Mouse (Mus musculus) spleen, adult 2 months (tissue): Measurements from ENCODE around the gene Vmn2r26. TPM values are rescaled to one million over a fixed set of nuclear protein-coding genes. Genes with fewer than 3 reads are reported as not detected.
"Not testable (repeated sequence)": the region's sequence is repeated elsewhere in the genome, so short reads cannot be mapped to it uniquely, and the experiment has no call there.

Experiments
- DNase-seq, 2 experiments: peaks; one replicate each; pipeline versions ENCODE4 v3.0.0 to v3.0.0-alpha.2; 2012 to 2021; ENCODE audit warnings: low spot score in 2 of 2, low read depth in 1 of 2
- H3K27ac ChIP-seq: fragments of 200-500 bp; 2 replicates; pipeline ENCODE4 v1.5.1; 2012; ENCODE audit warnings: low read length, inconsistent platforms; ENCODE audit not compliant: insufficient read depth
- H3K27me3 ChIP-seq: fragments of 200-500 bp; 2 replicates; pipeline ENCODE4 v1.6.1; 2012; ENCODE audit warnings: mild to moderate bottlenecking, moderate library complexity, low read length, inconsistent platforms; ENCODE audit not compliant: control insufficient read depth, insufficient read depth
- H3K36me3 ChIP-seq: fragments of 200-500 bp; 2 replicates; pipeline ENCODE4 v1.6.1; 2012; ENCODE audit warnings: mild to moderate bottlenecking, low read length, inconsistent platforms; ENCODE audit not compliant: control insufficient read depth, insufficient read depth
- H3K4me1 ChIP-seq: fragments of 200-500 bp; 2 replicates; pipeline ENCODE4 v1.6.1; 2011; ENCODE audit warnings: inconsistent platforms; ENCODE audit not compliant: control insufficient read depth, insufficient read depth, insufficient read length
- H3K4me3 ChIP-seq: fragments of 200-500 bp; 2 replicates; pipeline ENCODE4 v1.5.1; 2011; ENCODE audit warnings: mild to moderate bottlenecking, inconsistent platforms; ENCODE audit not compliant: insufficient read depth, insufficient read length; ENCODE audit errors: extremely low read depth
- CTCF ChIP-seq: fragments of 200-500 bp; IDR thresholded peaks from 2 replicates; pipeline ENCODE4 v1.5.1; 2011; ENCODE audit warnings: mild to moderate bottlenecking, inconsistent platforms; ENCODE audit not compliant: insufficient read depth, insufficient read length, insufficient replicate concordance; ENCODE audit errors: extremely low read depth
- POLR2A ChIP-seq: fragments of 200-500 bp; IDR thresholded peaks from 2 replicates; pipeline ENCODE4 v1.6.1; 2011; ENCODE audit warnings: low read depth, low read length, inconsistent platforms
- WGBS: fragments of 180-500 bp; shearing (Covaris S2); methylation state at CpG from one replicate; pipeline ENCODE4 v1.1.7; 2018; 5-methylcytosine and 5-hydroxymethylcytosine counted together
- polyA plus RNA-seq: library from polyadenylated mRNA; depleted of rRNA; stranded (reverse); fragments of >200 nt; gene quantifications from 2 replicates; pipeline ENCODE4 v1.2.3, GENCODE M21; 2012; rRNA removed

Gene Vmn2r26
- not detected in 2 replicates for polyA plus RNA-seq

GRCm38 (mm10) chr6:124024268-124024667 is at the start of gene Vmn2r26:
Vmn2r26 (plus strand) TSS chr6:124024568.
- H3K4me1 ChIP-seq, H3K4me3 ChIP-seq, H3K36me3 ChIP-seq, H3K27me3 ChIP-seq, DNase-seq, H3K27ac ChIP-seq: not testable (repeated sequence)
- 86% methylated on average over 1 of the region's 1 CpGs for WGBS

DNA sequence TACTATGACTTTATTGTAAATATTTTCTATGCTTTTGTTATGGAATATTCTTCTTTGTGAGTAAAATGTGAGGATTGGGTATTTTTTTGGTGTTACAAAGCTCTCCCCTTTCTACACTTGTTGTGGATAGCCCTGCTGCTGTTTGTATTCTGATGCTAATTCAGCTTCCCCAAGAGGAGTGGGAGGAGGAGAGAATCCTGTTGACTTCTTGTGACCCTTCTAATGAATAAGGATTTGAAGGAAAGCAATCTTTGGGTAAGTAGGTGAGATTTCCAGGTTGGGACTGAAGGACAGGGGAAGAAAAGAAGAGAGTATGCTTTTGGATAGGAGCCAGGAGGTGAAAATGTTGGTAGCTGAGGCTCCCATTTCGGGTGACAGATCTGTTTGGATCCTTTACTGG is 3.5 kb upstream of the Vmn2r26 start:
- H3K36me3 ChIP-seq, result no peaks in the 10 kb centered on the region
- no peaks in the 10 kb centered on the region for H3K27me3 ChIP-seq
- no peaks in the 10 kb centered on the region for H3K4me1 ChIP-seq
- no peak for TF ChIP-seq POLR2A
- no peak for TF ChIP-seq CTCF
- no peak for DNase-seq
- H3K27ac ChIP-seq, result no peak overlapping the region
- no peak overlapping the region for H3K4me3 ChIP-seq
- WGBS, result 73% methylated on average over 1 of the region's 1 CpGs

DNA sequence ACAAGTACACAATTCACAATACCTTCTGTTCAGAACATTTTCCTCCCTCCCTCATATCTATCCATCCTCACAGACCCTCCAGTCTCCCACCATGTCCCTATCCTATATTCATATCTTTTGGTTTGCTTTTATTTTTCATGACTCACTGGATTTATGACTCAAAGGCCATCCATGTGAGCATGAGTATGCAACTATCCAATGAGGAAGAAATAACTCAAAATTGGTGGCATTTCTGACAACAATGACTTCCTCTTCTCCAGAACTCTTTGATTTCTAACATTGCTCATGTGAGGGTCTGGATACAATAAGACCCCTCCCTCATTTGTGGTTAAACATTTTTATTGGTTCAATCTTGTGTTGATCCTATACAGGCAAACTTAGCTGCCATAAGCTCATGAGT is 24.0 kb downstream of the Vmn2r26 start:
- H3K4me1 ChIP-seq, result no peaks in the 10 kb centered on the region
- no peak overlapping the region for H3K27ac ChIP-seq
- no peak overlapping the region for H3K4me3 ChIP-seq
- no peaks in the 10 kb centered on the region for H3K36me3 ChIP-seq
- no peak for DNase-seq
- TF ChIP-seq CTCF (no peak), POLR2A (no peak)
- no peaks in the 10 kb centered on the region for H3K27me3 ChIP-seq

DNA sequence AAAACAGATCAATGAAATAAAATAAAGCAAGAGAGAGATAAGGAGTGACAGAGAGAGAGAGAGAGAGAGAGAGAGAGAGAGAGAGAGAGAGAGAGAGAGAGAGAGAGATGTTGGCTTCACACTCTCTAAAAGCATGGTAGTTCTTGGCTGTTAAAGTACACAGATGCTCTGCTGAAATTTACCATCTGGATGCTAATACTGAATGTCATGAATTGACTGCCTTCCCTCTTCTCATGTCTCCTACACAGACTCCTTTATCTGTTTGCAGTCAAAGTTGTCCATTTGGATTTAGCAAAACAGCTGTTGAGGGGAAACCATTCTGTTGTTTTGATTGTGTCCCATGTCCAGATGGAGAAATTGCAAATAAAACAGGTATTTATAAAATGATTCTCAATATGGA is 29.2 kb downstream of the Vmn2r26 start:
- not testable (repeated sequence) for H3K27ac ChIP-seq, DNase-seq, H3K4me3 ChIP-seq, H3K4me1 ChIP-seq, H3K27me3 ChIP-seq, H3K36me3 ChIP-seq

GRCm38 (mm10) chr6:124102334-124102733 is 78.0 kb downstream of the Vmn2r26 start:
- TF ChIP-seq CTCF (no peak), POLR2A (no peak)
- Histone ChIP-seq H3K27me3 (no peaks in the 10 kb centered on the region), H3K4me1 (no peaks in the 10 kb centered on the region), H3K4me3 (no peak overlapping the region), H3K36me3 (no peaks in the 10 kb centered on the region), H3K27ac (no peak overlapping the region)
- DNase-seq, result no peak
- WGBS, result 36% methylated on average over 4 of the region's 4 CpGs

Other genes starting within 250 kb of the Vmn2r26 start
- not detected in 2 replicates for gene Vmn2r24, start 245.7 kb upstream of the Vmn2r26 start, polyA plus RNA-seq
- not detected in 2 replicates for gene Vmn2r25, start 171.1 kb upstream of the Vmn2r26 start, polyA plus RNA-seq
- not detected in 2 replicates for gene Vmn2r27, start 207.3 kb downstream of the Vmn2r26 start, polyA plus RNA-seq